Mouse (Mus musculus) urinary bladder, postnatal 4 days (tissue): ENCODE measurements around the gene Hyal2.
"Not testable (repeated sequence)": the region's sequence is repeated elsewhere in the genome, so short reads cannot be mapped to it uniquely, and the experiment has no call there.

Source experiments
- DNase-seq, 2 experiments: peaks; one replicate each; pipeline ENCODE4 v3.0.0; 2021 to 2022; ENCODE audit warnings: low spot score in 2 of 2

The Hyal2 gene

DNA sequence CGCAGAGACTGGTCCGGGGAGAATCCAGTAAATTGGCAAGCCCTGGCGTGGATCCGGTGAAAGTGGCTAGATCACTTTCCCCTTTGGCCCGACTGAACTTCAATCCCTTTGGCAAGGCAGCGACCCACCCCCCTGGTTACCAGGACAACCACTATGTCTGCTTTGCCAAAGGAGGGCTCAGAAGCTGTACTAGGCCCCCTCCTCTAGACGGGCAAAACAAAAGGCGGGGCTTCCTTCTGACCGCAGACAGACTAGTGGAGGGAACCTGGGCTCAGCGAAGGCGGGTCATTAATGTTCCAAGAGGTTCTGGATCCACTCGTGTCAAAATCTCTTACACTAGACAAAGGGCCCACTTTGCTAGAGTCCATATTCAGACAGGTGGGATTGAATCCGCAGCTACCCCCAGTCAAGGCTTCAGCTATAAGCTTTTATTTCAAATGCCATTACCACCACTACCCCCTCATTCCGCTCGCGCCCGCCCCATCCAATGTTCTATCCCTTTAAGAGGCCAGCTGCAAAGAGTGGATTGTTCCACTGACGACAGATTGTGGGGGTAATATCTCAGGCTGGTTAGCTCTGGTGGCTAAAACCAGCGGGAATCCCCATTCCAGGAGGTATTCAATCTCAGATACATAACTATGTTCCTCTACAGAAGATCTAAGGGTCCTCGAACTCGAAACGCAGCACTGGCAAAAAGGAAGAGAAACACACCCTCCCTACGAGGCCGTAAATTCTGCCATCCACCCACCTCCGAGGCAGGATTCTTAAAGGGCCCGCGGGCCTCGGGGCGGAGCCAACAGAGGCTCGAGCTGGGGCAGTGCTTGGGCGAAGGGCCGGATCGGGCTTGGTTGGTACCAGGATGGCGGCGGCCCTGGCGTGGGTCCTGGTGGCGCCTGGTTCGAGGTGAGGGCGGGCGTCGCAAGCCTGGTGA, 851 bp downstream of the Hyal2 start:
- DNase-seq: peak; percentile 80 to 84

DNA sequence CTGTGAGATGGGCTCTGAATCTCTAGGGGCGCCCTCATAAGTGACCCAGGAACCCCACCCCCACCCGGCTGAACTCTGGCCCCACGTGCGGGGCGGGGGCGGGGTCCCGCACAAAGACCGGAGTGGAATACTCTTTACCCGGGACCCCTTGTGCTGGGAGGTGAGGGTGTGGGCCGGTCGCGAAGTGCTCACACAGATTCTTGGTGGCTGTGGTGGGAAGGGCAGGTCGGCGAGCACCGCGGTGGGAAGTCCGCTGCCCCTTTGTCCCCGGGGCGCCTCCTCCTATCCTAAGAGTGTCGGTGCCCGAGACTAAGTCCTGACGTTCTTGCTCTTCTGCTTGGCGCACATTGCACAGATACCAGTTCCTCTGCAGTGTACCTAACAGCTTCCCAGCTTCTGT, 1.5 kb downstream of the Hyal2 start:
- peak in 1 of 2 experiments; percentile 55 for DNase-seq

GRCm38 (mm10) chr9:107570016-107570415, 2.3 kb downstream of the Hyal2 start:
- DNase-seq: no peak

GRCm38 (mm10) chr9:107570845-107571244, 3.1 kb downstream of the Hyal2 start:
- no peak for DNase-seq

DNA sequence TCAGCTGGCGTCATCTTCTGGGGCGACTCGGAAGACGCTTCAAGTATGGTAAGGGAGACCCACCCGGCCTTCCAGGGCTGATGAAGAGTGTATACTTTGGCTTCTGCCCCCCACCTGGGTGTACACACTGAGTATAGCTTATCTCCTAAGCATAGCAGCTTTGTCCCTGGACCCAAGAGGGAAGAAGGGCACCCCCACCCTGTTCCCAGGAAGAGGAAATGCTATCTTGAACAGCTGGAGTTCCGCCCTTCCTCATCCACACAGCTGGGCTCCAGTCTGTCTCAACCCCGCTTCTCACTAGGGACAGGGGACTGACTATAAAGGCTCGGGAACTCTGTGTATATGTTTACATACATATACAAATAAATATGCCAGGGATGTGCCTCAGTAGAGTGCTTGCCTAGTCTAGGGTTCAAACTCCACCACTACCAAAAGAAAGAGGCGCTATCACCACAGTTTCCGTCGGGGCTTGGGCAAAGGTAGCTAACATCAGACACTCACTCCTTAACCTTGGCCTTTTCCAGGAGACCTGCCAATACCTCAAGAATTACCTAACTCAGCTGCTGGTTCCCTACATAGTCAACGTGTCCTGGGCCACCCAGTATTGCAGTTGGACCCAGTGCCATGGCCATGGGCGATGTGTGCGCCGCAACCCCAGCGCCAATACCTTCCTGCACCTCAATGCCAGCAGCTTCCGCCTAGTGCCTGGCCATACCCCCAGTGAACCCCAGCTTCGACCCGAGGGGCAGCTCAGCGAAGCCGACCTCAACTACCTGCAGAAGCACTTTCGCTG, 4.0 kb downstream of the Hyal2 start:
- DNase-seq: no peak

GRCm38 (mm10) chr9:107572327-107572662, 4.5 kb downstream of the Hyal2 start:
- no peak for DNase-seq

DNA sequence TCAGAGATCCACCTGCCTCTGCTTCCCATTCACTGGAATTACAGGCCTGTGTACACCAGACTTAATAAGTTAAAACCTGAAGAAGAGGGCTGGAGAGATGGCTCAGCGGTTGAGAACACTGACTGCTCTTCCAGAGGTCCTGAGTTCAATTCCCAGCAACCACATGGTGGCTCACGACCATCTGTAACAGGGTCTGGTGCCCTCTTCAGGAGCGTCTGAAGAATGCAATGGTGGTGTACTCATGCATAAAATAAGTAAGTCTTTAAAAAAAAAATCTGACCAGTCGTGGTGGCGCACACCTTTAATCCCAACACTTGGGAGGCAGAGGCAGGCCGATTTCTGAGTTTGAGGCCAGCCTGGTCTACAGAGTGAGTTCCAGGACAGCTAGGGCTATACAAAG, 6.0 kb downstream of the Hyal2 start:
- not testable (repeated sequence) for DNase-seq

- DNase-seq: peak in 1 of 2 experiments; percentile 58
These were observed 8.0 kb downstream of the Hyal2 start for GRCm38 (mm10) chr9:107575579-107576356.

- peak; percentile 83 to 88 for DNase-seq
These were observed 8.8 kb downstream of the Hyal2 start, which contains the start of gene Hyal1 for GRCm38 (mm10) chr9:107576357-107577107. Gene Hyal1 (plus strand): TSS chr9:107576927.

- DNase-seq: no peak
These were observed 10.1 kb downstream of the Hyal2 start for GRCm38 (mm10) chr9:107577871-107578270.

GRCm38 (mm10) chr9:107578587-107578986, 10.8 kb downstream of the Hyal2 start, which contains the start of gene Naa80:
Gene Naa80 (plus strand): TSS chr9:107578887.
- DNase-seq: no peak

DNA sequence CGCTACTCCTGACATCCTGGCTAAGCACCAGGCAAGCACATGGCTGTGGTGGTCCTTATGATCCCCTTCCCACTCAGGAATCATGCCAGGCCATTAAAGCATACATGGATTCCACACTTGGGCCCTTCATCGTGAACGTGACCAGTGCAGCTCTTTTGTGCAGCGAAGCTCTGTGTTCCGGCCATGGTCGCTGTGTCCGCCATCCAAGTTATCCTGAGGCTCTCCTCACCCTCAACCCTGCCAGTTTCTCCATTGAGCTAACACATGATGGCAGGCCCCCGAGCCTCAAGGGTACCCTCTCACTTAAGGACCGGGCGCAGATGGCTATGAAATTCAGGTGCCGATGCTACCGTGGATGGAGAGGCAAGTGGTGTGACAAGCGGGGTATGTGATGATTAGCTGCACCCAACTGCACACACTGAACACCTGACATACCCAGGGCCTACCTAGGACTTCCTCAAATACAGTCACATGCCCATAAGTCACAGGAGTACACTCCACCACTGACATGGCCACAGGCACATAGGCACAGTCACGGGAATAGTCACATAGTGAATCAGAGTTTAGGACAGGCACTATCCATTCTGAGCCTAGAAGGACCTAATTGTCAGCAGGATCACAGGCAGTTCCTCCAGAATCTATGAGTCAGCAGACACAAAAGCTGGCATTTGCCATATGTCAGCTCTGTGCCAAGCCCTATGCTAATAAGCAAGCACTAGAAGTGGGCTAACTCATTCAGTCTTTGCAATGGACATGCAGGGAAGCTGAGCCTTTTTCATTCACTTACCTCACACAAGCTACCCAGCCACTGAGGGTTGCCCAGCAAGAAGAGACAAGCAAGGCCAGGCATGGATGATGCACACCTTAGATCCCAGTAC, 11.5 kb downstream of the Hyal2 start:
- DNase-seq: no peak

GRCm38 (mm10) chr9:107580501-107581317, 13.0 kb downstream of the Hyal2 start, which contains the start of gene Hyal3:
Gene Hyal3 (plus strand): TSS chr9:107580818.
- peak; percentile 87 to 91 for DNase-seq

GRCm38 (mm10) chr9:107581584-107581983, 13.8 kb downstream of the Hyal2 start:
- no peak for DNase-seq

- no peak for DNase-seq
These were observed 14.8 kb downstream of the Hyal2 start for GRCm38 (mm10) chr9:107582509-107583062.

DNA sequence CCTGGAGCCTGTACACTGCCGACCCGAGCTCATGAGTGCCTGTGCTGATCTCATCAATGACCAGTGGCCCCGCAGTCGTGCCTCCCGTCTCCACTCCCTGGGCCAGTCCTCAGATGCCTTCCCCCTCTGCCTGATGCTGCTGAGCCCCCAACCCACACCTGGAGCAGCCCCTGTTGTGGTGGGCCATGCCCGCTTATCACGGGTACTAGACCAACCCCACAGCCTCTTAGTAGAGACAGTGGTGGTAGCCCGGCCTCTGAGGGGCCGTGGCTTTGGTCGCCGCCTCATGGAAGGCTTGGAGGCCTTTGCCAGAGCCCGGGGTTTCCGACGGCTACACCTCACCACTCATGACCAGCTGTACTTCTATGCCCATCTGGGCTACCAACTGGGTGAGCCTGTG, 15.4 kb downstream of the Hyal2 start:
- no peak for DNase-seq

DNA sequence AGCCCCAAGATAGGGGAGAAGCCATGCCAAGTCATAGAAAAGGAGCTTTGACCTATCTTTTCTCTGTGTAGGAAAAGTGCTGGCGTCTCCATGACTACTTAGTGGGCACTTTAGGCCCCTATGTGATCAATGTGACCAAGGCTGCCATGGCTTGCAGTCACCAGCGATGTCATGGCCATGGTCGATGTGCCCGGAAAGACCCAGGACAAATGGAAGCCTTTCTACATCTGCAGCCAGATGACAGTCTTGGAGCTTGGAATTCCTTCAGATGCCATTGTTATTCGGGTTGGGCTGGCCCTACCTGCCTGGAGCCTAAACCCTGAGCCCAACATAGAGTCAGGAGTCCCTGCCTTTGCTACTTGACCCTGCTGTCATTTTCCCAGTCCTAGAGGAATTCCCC, 18.8 kb downstream of the Hyal2 start:
- DNase-seq: no peak

DNA sequence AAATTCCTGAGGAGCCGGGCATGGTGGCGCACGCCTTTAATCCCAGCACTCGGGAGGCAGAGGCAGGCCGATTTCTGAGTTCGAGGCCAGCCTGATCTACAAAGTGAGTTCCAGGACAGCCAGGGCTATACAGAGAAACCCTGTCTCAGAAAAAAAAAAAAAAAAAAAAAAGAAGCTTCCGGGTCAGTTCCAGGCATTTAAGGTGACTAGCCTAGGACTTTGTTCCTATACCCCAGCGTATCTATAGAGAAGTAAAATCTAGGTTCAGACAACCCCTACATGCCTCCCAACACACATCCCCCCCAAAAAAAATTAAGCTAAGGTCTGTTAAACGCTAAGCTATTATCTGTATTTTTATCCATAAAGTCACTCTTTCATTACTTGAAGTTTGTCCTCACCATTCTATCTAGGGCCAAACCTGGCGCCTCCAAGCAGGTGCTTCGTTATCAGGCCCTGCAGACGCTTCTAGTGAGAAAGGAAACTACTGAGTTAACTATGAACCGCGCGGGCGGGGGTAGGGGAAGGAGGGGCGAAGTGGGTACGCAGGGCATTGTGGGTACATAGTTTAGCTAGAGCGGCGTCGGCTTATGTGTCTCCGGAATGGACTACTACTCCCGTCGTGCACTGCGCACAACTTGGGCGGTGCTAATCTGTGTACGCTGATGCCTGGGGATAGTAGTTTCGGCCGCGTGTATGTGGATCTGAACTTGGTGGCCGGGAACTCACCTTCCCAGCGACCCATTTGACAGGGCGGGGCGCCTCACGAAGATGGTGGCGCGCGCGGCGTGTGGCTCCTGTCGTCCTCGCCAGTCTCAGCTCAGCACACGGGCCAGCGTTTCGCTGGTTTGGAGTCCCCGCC, 19.5 kb downstream of the Hyal2 start, which contains the start of gene Ifrd2:
Ifrd2 (plus strand) TSS at position 669 of the 859 bp plus-strand sequence.
- DNase-seq: peak; percentile 92 to 94
